Mouse (Mus musculus): ENCODE results near the gene Cercam. TPM values are rescaled to one million over a fixed set of nuclear protein-coding genes. Genes with fewer than 3 reads are reported as not detected.
"Not testable (repeated sequence)": the region's sequence is repeated elsewhere in the genome, so short reads cannot be mapped to it uniquely, and the experiment has no call there.

Cercam gene
- polyA plus RNA-seq, 1 experiment from 2014 or later, result 13.2 TPM

DNA sequence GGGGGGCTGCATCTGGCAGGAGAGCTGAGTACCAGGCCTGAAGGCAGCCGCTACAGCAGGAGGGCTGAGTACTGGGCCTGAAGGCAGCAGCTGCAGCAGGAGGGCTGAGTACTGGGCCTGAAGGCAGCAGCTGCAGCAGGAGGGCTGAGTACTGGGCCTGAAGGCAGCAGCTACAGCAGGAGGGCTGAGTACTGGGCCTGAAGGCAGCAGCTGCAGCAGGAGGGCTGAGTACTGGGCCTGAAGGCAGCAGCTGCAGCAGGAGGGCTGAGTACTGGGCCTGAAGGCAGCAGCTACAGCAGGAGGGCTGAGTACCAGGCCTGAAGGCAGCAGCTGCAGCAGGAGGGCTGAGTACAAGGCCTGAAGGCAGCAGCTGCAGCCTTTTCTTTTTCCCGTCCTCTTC lies 39.2 kb downstream of the Cercam start:
- peaks cover 86% of the 10 kb centered on the region for H3K36me3 ChIP-seq (ENCODE audit: control insufficient read depth, insufficient read depth, low read length)
- not testable (repeated sequence) for H3K27ac ChIP-seq (replicated peaks; ENCODE audit: low read depth, low read length); DNase-seq; H3K4me1 ChIP-seq (ENCODE audit: control insufficient read depth, insufficient read depth, low read length); H3K4me2 ChIP-seq (ENCODE audit: low read length); H3K4me3 ChIP-seq (replicated peaks; ENCODE audit: low read depth, low read length); H3K9ac ChIP-seq (replicated peaks; ENCODE audit: low read length); H3K9me3 ChIP-seq (ENCODE audit: control insufficient read depth, low read length); ATAC-seq (ENCODE audit: low FRiP score, low TSS enrichment); H3K27me3 ChIP-seq (ENCODE audit: control insufficient read depth, insufficient read depth, low read length)
- WGBS, result 87% methylated on average over 2 of the region's 2 CpGs

DNA sequence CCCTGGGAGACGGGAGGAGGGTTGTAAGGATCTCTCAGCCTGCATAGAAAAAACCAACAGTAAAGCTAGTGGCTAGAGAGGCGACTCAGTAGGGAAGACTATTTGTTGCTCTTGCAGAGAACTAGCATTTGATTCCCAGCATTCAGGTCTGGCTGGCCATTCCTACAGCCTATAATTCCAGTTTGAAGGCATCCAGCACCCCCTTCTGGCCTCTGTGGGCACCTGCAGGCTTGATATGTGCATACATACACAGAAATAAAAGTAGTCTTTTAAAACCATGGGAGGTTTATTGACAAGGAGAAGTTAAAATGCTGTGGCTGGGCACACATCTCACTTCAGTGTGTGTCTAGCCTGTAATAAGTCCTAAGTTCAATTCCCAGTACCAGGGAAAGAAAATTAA lies 41.1 kb downstream of the Cercam start:
- no peak for ATAC-seq (ENCODE audit: low FRiP score, low TSS enrichment)
- peaks cover 83% of the 10 kb centered on the region for H3K36me3 ChIP-seq (ENCODE audit: control insufficient read depth, insufficient read depth, low read length)
- no peak overlapping the region for H3K27ac ChIP-seq (replicated peaks; ENCODE audit: low read depth, low read length)
- no peaks in the 10 kb centered on the region for H3K4me1 ChIP-seq (ENCODE audit: control insufficient read depth, insufficient read depth, low read length)
- H3K4me2 ChIP-seq (ENCODE audit: low read length), result no peak overlapping the region
- 85% methylated on average over 2 of the region's 2 CpGs for WGBS
- no peaks in the 10 kb centered on the region for H3K9me3 ChIP-seq (ENCODE audit: control insufficient read depth, low read length)
- no peak overlapping the region for H3K4me3 ChIP-seq (replicated peaks; ENCODE audit: low read depth, low read length)
- H3K27me3 ChIP-seq (ENCODE audit: control insufficient read depth, insufficient read depth, low read length), result no peaks in the 10 kb centered on the region
- H3K9ac ChIP-seq (replicated peaks; ENCODE audit: low read length), result no peak overlapping the region
- DNase-seq, result peak; percentile 16

- Histone ChIP-seq H3K4me3 (replicated peaks; ENCODE audit: low read depth, low read length) (no peak overlapping the region), H3K36me3 (ENCODE audit: control insufficient read depth, insufficient read depth, low read length) (peaks cover 89% of the 10 kb centered on the region), H3K4me2 (ENCODE audit: low read length) (no peak overlapping the region), H3K27me3 (ENCODE audit: control insufficient read depth, insufficient read depth, low read length) (no peaks in the 10 kb centered on the region), H3K4me1 (ENCODE audit: control insufficient read depth, insufficient read depth, low read length) (no peaks in the 10 kb centered on the region), H3K9ac (replicated peaks; ENCODE audit: low read length) (no peak overlapping the region), H3K27ac (replicated peaks; ENCODE audit: low read depth, low read length) (no peak overlapping the region), H3K9me3 (ENCODE audit: control insufficient read depth, low read length) (no peaks in the 10 kb centered on the region)
- WGBS, result 93% methylated on average over 11 of the region's 11 CpGs
- DNase-seq (no peak), ATAC-seq (ENCODE audit: low FRiP score, low TSS enrichment) (no peak)
Observed at GRCm38 (mm10) chr2:29917621-29918020, 48.7 kb downstream of the Cercam start.

DNA sequence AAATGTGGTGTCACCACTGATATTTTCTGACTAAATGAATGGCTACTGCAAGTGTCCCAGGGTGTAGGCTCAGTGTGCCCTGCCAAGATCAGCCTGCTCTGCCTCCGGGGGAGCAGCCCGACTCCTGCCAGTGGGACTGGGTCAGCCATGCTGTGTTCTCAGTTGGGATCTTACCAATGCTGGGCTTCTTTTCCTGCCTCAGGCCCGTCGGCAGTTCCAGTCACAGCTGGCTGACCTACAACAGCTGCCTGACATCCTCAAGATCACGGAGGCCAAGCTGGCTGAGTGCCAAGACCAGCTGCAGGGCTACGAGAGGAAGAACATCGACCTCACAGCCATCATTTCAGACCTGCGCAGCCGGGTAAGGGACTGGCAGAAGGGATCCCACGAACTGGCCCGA lies 53.0 kb downstream of the Cercam start:
- peak; percentile 41 for DNase-seq
- H3K4me3 ChIP-seq (replicated peaks; ENCODE audit: low read depth, low read length), result no peak overlapping the region

DNA sequence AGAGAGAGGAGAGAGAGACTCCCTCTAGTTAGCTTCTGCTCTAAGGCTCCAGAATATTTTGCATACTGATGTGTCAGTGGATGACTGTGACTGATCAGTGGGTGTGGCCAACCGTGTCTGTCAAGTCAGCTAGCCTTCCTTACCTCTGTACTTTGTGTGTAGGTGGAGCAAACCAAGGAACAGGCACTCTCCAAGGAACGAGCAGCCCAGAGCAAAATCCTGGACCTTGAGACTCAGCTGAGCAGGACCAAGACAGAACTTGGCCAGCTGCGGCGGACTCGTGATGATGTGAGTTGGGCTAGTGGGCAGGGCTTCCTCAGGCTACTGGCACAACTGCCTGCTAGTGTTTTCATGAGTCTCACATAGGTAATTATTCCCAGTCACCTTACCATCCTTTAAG lies 57.6 kb downstream of the Cercam start:
- Histone ChIP-seq H3K27me3 (ENCODE audit: control insufficient read depth, insufficient read depth, low read length) (no peaks in the 10 kb centered on the region), H3K9me3 (ENCODE audit: control insufficient read depth, low read length) (no peaks in the 10 kb centered on the region), H3K36me3 (ENCODE audit: control insufficient read depth, insufficient read depth, low read length) (peaks cover 98% of the 10 kb centered on the region), H3K4me1 (ENCODE audit: control insufficient read depth, insufficient read depth, low read length) (no peaks in the 10 kb centered on the region), H3K27ac (replicated peaks; ENCODE audit: low read depth, low read length) (no peak overlapping the region), H3K4me2 (ENCODE audit: low read length) (no peak overlapping the region), H3K4me3 (replicated peaks; ENCODE audit: low read depth, low read length) (no peak overlapping the region), H3K9ac (replicated peaks; ENCODE audit: low read length) (no peak overlapping the region)
- 93% methylated on average over 5 of the region's 5 CpGs for whole genome bisulfite sequencing
- DNase-seq, result no peak
- no peak for ATAC-seq (ENCODE audit: low FRiP score, low TSS enrichment)

More for the DNA sequence above, 53.0 kb downstream of the Cercam start:
- no peak for ATAC-seq (ENCODE audit: low FRiP score, low TSS enrichment)
- Histone ChIP-seq H3K4me1 (ENCODE audit: control insufficient read depth, insufficient read depth, low read length) (no peaks in the 10 kb centered on the region), H3K27ac (replicated peaks; ENCODE audit: low read depth, low read length) (no peak overlapping the region), H3K27me3 (ENCODE audit: control insufficient read depth, insufficient read depth, low read length) (no peaks in the 10 kb centered on the region), H3K4me2 (ENCODE audit: low read length) (no peak overlapping the region), H3K9me3 (ENCODE audit: control insufficient read depth, low read length) (no peaks in the 10 kb centered on the region), H3K36me3 (ENCODE audit: control insufficient read depth, insufficient read depth, low read length) (peaks cover 94% of the 10 kb centered on the region), H3K9ac (replicated peaks; ENCODE audit: low read length) (no peak overlapping the region)
- WGBS, result 68% methylated on average over 11 of the region's 11 CpGs

GRCm38 (mm10) chr2:29930506-29930905 lies 61.5 kb downstream of the Cercam start:
- H3K4me3 ChIP-seq (replicated peaks; ENCODE audit: low read depth, low read length), result no peak overlapping the region
- WGBS, result 93% methylated on average over 10 of the region's 10 CpGs
- no peak for ATAC-seq (ENCODE audit: low FRiP score, low TSS enrichment)
- no peak overlapping the region for H3K9ac ChIP-seq (replicated peaks; ENCODE audit: low read length)
- H3K36me3 ChIP-seq (ENCODE audit: control insufficient read depth, insufficient read depth, low read length), result peaks cover 60% of the 10 kb centered on the region
- H3K27ac ChIP-seq (replicated peaks; ENCODE audit: low read depth, low read length), result no peak overlapping the region
- H3K27me3 ChIP-seq (ENCODE audit: control insufficient read depth, insufficient read depth, low read length), result no peaks in the 10 kb centered on the region
- no peaks in the 10 kb centered on the region for H3K9me3 ChIP-seq (ENCODE audit: control insufficient read depth, low read length)
- H3K4me2 ChIP-seq (ENCODE audit: low read length), result no peak overlapping the region
- DNase-seq, result no peak
- no peaks in the 10 kb centered on the region for H3K4me1 ChIP-seq (ENCODE audit: control insufficient read depth, insufficient read depth, low read length)

DNA sequence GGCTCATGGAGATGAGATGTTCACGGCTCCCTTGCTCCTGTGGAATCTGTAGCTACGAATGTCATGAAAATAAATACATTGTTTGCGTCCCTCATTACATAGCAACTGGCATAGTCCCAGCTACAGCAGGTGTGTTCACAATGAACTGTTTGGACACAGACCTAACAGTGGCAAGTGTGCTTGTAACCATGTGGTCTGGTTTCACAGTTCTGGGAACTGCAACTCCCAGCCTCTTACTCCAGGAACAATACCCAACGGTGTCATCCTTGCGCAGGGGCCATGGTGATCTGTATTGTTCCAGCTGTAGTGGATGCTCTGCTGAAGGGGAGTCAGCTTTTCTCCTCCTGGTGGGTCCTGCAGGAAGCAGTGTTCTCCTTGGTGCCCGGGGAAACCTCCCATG lies 62.2 kb downstream of the Cercam start:
- ATAC-seq (ENCODE audit: low FRiP score, low TSS enrichment) (no peak), DNase-seq (no peak)
- H3K4me2 ChIP-seq (ENCODE audit: low read length), result no peak overlapping the region
- no peak overlapping the region for H3K4me3 ChIP-seq (replicated peaks; ENCODE audit: low read depth, low read length)
- no peak overlapping the region for H3K9ac ChIP-seq (replicated peaks; ENCODE audit: low read length)
- H3K4me1 ChIP-seq (ENCODE audit: control insufficient read depth, insufficient read depth, low read length), result peaks cover 4% of the 10 kb centered on the region
- no peaks in the 10 kb centered on the region for H3K9me3 ChIP-seq (ENCODE audit: control insufficient read depth, low read length)
- peaks cover 53% of the 10 kb centered on the region for H3K36me3 ChIP-seq (ENCODE audit: control insufficient read depth, insufficient read depth, low read length)
- 90% methylated on average over 6 of the region's 6 CpGs for WGBS
- no peaks in the 10 kb centered on the region for H3K27me3 ChIP-seq (ENCODE audit: control insufficient read depth, insufficient read depth, low read length)
- H3K27ac ChIP-seq (replicated peaks; ENCODE audit: low read depth, low read length), result no peak overlapping the region

Small RNAs within 50 kb of the gene (microRNA-seq; reads per million reads assigned to microRNA genes)
- gene Mir219a-2, result not detected
- gene Mir219b, result not detected

Other genes with a start within 250 kb of the Cercam start
- 23.2 and 25.3 TPM in 2 replicates for gene Rapgef1, start 249.4 kb upstream of the Cercam start, polyA plus RNA-seq (2014; fragmentation: Nextera tagmentation; extraction: Ambion mirVana)
- gene Gm13420, start 117.5 kb upstream of the Cercam start, polyA plus RNA-seq (2014; fragmentation: Nextera tagmentation; extraction: Ambion mirVana), result not detected in 2 replicates
- not detected in 2 replicates for gene Gm13547, start 109.9 kb upstream of the Cercam start, polyA plus RNA-seq (2014; fragmentation: Nextera tagmentation; extraction: Ambion mirVana)
- gene Coq4, start 81.7 kb upstream of the Cercam start, polyA plus RNA-seq (2014; fragmentation: Nextera tagmentation; extraction: Ambion mirVana), result 37.6 and 38.3 TPM in 2 replicates
- gene Trub2, start 80.7 kb upstream of the Cercam start, polyA plus RNA-seq (2014; fragmentation: Nextera tagmentation; extraction: Ambion mirVana), result 28.0 and 28.8 TPM in 2 replicates
- gene Slc27a4, start 66.5 kb upstream of the Cercam start, polyA plus RNA-seq (2014; fragmentation: Nextera tagmentation; extraction: Ambion mirVana), result 36.1 and 40.0 TPM in 2 replicates
- gene Urm1, start 49.1 kb upstream of the Cercam start, polyA plus RNA-seq (2014; fragmentation: Nextera tagmentation; extraction: Ambion mirVana), result 22.4 and 28.0 TPM in 2 replicates
- gene Odf2, start 20.1 kb downstream of the Cercam start, polyA plus RNA-seq (2014; fragmentation: Nextera tagmentation; extraction: Ambion mirVana), result 47.1 and 60.3 TPM in 2 replicates
- 53.5 and 61.5 TPM in 2 replicates for gene Gle1, start 66.3 kb downstream of the Cercam start, polyA plus RNA-seq (2014; fragmentation: Nextera tagmentation; extraction: Ambion mirVana)
- gene Sptan1, start 96.4 kb downstream of the Cercam start, polyA plus RNA-seq (2014; fragmentation: Nextera tagmentation; extraction: Ambion mirVana), result 312 and 331 TPM in 2 replicates
- gene Wdr34, start 179.7 kb downstream of the Cercam start, polyA plus RNA-seq (2014; fragmentation: Nextera tagmentation; extraction: Ambion mirVana), result 62.9 and 80.2 TPM in 2 replicates
- 376 and 427 TPM in 2 replicates for gene Set, start 188.2 kb downstream of the Cercam start, polyA plus RNA-seq (2014; fragmentation: Nextera tagmentation; extraction: Ambion mirVana)
- 1.1 and 1.9 TPM in 2 replicates for gene Pkn3, start 208.5 kb downstream of the Cercam start, polyA plus RNA-seq (2014; fragmentation: Nextera tagmentation; extraction: Ambion mirVana)
- gene Zdhhc12, start 224.5 kb downstream of the Cercam start, polyA plus RNA-seq (2014; fragmentation: Nextera tagmentation; extraction: Ambion mirVana), result 17.6 and 18.7 TPM in 2 replicates